Mouse (Mus musculus) megakaryocyte, adult 5-6 weeks (primary cell): Measurements from ENCODE around the gene Zic2. TPM values are rescaled to one million over a fixed set of nuclear protein-coding genes. Genes with fewer than 3 reads are reported as not detected.

Experiments
- ATAC-seq: 2 replicates; pipeline ENCODE4 v1.8.0; 2016; ENCODE audit warnings: mild to moderate bottlenecking, inconsistent platforms; ENCODE audit not compliant: poor library complexity, severe bottlenecking
- total RNA-seq, 2 experiments: library from RNA; stranded (forward) in 1 of 2; stranded (reverse) in 1 of 2; fragments of 153-499, 151-499 nt in 1 of 2; fragments of 221-1000, 200-1000 nt in 1 of 2; gene quantifications; 2 replicates each; pipeline versions ENCODE4 v1.2.3 to v1.2.4; 2015 to 2017

The Zic2 gene
- total RNA-seq, 2 experiments from 2014 or later: not detected

- ATAC-seq: no peak
These were observed 13.7 kb upstream of the Zic2 start for GRCm38 (mm10) chr14:122461500-122461899.

GRCm38 (mm10) chr14:122461966-122462365 is 13.3 kb upstream of the Zic2 start:
- ATAC-seq: no peak

GRCm38 (mm10) chr14:122462689-122463079 is 12.6 kb upstream of the Zic2 start:
- ATAC-seq: no peak

- ATAC-seq: peak; percentile 24; the same call in 1 of the 2 replicates
These were observed 12.0 kb upstream of the Zic2 start for GRCm38 (mm10) chr14:122463080-122463691.

- ATAC-seq: peak; percentile 75
These were observed 11.4 kb upstream of the Zic2 start for GRCm38 (mm10) chr14:122463734-122464341.

GRCm38 (mm10) chr14:122464351-122464762 is 10.9 kb upstream of the Zic2 start:
- no peak for ATAC-seq

GRCm38 (mm10) chr14:122464763-122465741 is 10.2 kb upstream of the Zic2 start, which contains the start of gene Zic5:
Gene Zic5 (minus strand): TSS chr14:122465677.
- ATAC-seq: no peak

- ATAC-seq: no peak
These were observed 9.2 kb upstream of the Zic2 start for GRCm38 (mm10) chr14:122465931-122466490.

GRCm38 (mm10) chr14:122466756-122467362 is 8.4 kb upstream of the Zic2 start:
- no peak for ATAC-seq

- ATAC-seq: no peak
These were observed 7.1 kb upstream of the Zic2 start for GRCm38 (mm10) chr14:122467926-122468841.

GRCm38 (mm10) chr14:122468971-122469755 is 6.1 kb upstream of the Zic2 start:
- ATAC-seq: no peak

- no peak for ATAC-seq
These were observed 3.7 kb upstream of the Zic2 start for GRCm38 (mm10) chr14:122471449-122472085.

GRCm38 (mm10) chr14:122472161-122472560 is 3.1 kb upstream of the Zic2 start:
- no peak for ATAC-seq

- ATAC-seq: no peak
These were observed 2.6 kb upstream of the Zic2 start for GRCm38 (mm10) chr14:122472647-122473046.

- ATAC-seq: no peak
These were observed 2.0 kb upstream of the Zic2 start for GRCm38 (mm10) chr14:122473211-122473751.

GRCm38 (mm10) chr14:122474041-122474890 is 969 bp upstream of the Zic2 start:
- ATAC-seq: no peak

GRCm38 (mm10) chr14:122475557-122476040 is 364 bp downstream of the Zic2 start:
- ATAC-seq: peak; percentile 20; the same call in 1 of the 2 replicates
